Mouse (Mus musculus): ENCODE measurements at regions not wholly inside any gene's neighbourhood (a gene's known extent, or its start where the extent isn't known, plus 50 kb on each side); places are given as distances from the start of the nearest gene placed in this dataset.
"Not testable (repeated sequence)": the region's sequence is repeated elsewhere in the genome, so short reads cannot be mapped to it uniquely, and the experiment has no call there.

DNA sequence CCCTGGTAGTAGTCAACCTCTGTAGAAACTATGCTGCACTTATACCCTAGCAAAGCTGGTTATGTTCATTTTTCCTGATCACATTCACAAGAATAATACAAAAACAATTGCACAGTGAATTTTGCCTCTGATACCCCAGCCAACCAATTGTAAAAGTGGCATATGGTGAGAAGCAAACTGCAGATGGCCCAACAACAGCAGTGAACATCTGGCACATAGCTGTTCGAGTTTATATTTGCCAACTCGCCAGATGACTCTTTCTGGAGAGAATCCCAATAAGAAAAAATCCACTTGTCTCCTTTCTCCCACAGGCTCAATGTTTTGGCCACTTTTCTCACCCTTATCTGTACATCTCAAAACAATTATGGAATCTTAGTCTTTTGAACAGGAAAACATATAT, 196.5 kb upstream of the Grik2 start:
- no peaks in the 10 kb centered on the region for H3K9me3 ChIP-seq (ENCODE audit: control insufficient read depth, low read length)
- H3K9ac ChIP-seq (replicated peaks; ENCODE audit: low read depth, low read length) = no peak overlapping the region
- no peak overlapping the region for H3K27ac ChIP-seq (ENCODE audit: low read depth, low read length)
- 55% methylated on average over 2 of the region's 2 CpGs for WGBS
- H3K4me3 ChIP-seq (ENCODE audit: low read depth, low read length) = no peak overlapping the region
- H3K4me2 ChIP-seq (ENCODE audit: low read depth, low read length) = no peak overlapping the region
- no peaks in the 10 kb centered on the region for H3K27me3 ChIP-seq (ENCODE audit: control insufficient read depth, insufficient read depth, low read length)
- no peaks in the 10 kb centered on the region for H3K4me1 ChIP-seq (ENCODE audit: control insufficient read depth, insufficient read depth, low read length)
- H3K36me3 ChIP-seq (ENCODE audit: control insufficient read depth, insufficient read depth, low read length) = no peaks in the 10 kb centered on the region
- peak; percentile 54; the same call in 1 of the 2 replicates for ATAC-seq (ENCODE audit: low read depth)

DNA sequence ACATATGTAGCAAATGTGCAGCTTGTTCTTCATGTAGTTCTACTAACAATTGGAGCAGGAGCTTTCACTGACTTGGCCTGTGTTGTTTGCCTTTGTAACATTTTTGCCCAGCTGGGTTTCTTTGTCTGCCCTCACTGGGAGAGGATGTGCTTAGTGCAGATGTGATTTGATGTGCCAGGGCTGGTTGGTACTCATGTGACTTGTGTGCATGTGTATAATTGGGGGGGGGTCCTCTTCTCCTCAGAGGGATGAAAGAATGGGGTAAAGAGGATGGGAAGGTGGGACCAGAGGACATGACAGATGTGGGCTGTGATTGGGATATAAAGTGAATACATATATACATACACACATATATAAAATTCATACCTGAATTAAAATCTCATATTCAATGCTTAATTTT, 163.9 kb upstream of the Grik2 start:
- ATAC-seq (ENCODE audit: low read depth) = 0 out of 2 replicates have a peak, but pooled peaks have one; percentile 69
- Histone ChIP-seq H3K4me1 (ENCODE audit: control insufficient read depth, insufficient read depth, low read length) (no peaks in the 10 kb centered on the region), H3K4me2 (ENCODE audit: low read depth, low read length) (no peak overlapping the region), H3K27me3 (ENCODE audit: control insufficient read depth, insufficient read depth, low read length) (no peaks in the 10 kb centered on the region), H3K4me3 (ENCODE audit: low read depth, low read length) (no peak overlapping the region), H3K36me3 (ENCODE audit: control insufficient read depth, insufficient read depth, low read length) (no peaks in the 10 kb centered on the region), H3K9ac (replicated peaks; ENCODE audit: low read depth, low read length) (no peak overlapping the region), H3K27ac (ENCODE audit: low read depth, low read length) (peak overlapping the region; percentile 34; the same call in 1 of the 2 replicates), H3K9me3 (ENCODE audit: control insufficient read depth, low read length) (no peaks in the 10 kb centered on the region)

DNA sequence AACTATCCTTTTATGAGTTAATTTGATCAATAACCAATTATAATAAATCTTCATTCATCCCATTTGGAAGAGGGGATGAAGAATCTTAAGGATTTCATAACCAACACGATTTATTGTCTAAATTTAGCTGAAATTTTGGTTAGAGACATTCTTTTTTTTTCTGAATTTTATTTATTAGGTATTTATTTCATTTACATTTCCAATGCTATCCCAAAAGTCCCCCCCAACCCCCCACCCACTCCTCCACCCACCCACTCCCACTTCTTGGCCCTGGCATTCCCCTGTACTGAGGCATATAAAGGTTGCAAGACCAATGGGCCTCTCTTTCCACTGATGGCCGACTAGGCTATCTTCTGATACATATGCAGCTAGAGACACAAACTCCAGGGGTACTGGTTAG, 148.7 kb upstream of the Grik2 start:
- ATAC-seq (ENCODE audit: low read depth) = not testable (repeated sequence)

DNA sequence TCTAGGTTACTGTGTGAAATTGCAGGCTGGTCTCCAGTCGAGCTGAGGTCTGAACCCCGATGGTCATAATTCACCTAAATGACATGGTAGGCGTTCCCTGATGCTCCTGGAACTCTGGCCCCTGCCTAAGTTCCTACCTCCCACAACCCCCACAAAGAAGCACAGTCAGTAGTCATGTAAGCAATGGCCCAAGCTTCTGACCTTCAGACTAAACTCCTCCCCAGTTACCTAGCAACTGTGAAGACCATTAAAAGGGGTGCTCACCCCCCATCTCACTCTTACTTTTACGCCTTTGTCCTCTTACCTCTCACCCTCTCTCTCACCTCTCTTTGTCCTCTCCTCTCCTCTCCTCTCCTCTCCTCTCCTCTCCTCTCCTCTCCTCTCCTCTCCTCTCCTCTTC, 120.6 kb upstream of the Grik2 start:
- 71% methylated on average over 4 of the region's 4 CpGs for WGBS
- H3K27ac ChIP-seq (ENCODE audit: low read depth, low read length); H3K4me3 ChIP-seq (ENCODE audit: low read depth, low read length); H3K36me3 ChIP-seq (ENCODE audit: control insufficient read depth, insufficient read depth, low read length); ATAC-seq (ENCODE audit: low read depth); H3K27me3 ChIP-seq (ENCODE audit: control insufficient read depth, insufficient read depth, low read length); H3K9me3 ChIP-seq (ENCODE audit: control insufficient read depth, low read length); H3K4me2 ChIP-seq (ENCODE audit: low read depth, low read length); H3K9ac ChIP-seq (replicated peaks; ENCODE audit: low read depth, low read length); H3K4me1 ChIP-seq (ENCODE audit: control insufficient read depth, insufficient read depth, low read length): not testable (repeated sequence)

More for the DNA sequence above, 148.7 kb upstream of the Grik2 start:
- H3K9me3 ChIP-seq (ENCODE audit: control insufficient read depth, low read length); H3K27ac ChIP-seq (ENCODE audit: low read depth, low read length); H3K4me3 ChIP-seq (ENCODE audit: low read depth, low read length); H3K4me1 ChIP-seq (ENCODE audit: control insufficient read depth, insufficient read depth, low read length); H3K4me2 ChIP-seq (ENCODE audit: low read depth, low read length); H3K9ac ChIP-seq (replicated peaks; ENCODE audit: low read depth, low read length); H3K36me3 ChIP-seq (ENCODE audit: control insufficient read depth, insufficient read depth, low read length); H3K27me3 ChIP-seq (ENCODE audit: control insufficient read depth, insufficient read depth, low read length): not testable (repeated sequence)
- WGBS = 87% methylated on average over 2 of the region's 2 CpGs

DNA sequence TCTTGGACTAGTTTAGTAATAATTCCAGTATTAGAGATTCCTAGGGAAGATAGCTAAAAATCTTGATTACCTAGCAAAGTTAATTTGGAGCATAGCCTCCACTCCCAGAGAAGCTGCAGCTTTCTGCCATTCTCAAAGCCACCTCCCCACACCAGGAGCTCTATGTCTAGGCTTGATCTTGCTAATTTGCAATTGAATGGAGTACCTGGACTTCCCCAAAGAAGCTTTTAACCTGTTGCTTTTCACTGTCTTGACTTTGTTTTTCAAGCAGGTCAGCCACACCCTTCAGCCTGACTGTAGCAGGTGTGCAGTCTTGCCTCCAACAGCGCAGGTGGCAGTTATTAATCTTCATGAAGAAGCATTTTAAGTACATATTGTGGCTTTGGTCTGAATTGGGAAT, 119.6 kb upstream of the Grik2 start:
- H3K4me1 ChIP-seq (ENCODE audit: control insufficient read depth, insufficient read depth, low read length); ATAC-seq (ENCODE audit: low read depth); H3K4me3 ChIP-seq (ENCODE audit: low read depth, low read length); H3K9ac ChIP-seq (replicated peaks; ENCODE audit: low read depth, low read length); H3K4me2 ChIP-seq (ENCODE audit: low read depth, low read length); H3K9me3 ChIP-seq (ENCODE audit: control insufficient read depth, low read length); H3K27me3 ChIP-seq (ENCODE audit: control insufficient read depth, insufficient read depth, low read length); H3K36me3 ChIP-seq (ENCODE audit: control insufficient read depth, insufficient read depth, low read length); H3K27ac ChIP-seq (ENCODE audit: low read depth, low read length): not testable (repeated sequence)
- 85% methylated on average over 1 of the region's 1 CpGs for WGBS

DNA sequence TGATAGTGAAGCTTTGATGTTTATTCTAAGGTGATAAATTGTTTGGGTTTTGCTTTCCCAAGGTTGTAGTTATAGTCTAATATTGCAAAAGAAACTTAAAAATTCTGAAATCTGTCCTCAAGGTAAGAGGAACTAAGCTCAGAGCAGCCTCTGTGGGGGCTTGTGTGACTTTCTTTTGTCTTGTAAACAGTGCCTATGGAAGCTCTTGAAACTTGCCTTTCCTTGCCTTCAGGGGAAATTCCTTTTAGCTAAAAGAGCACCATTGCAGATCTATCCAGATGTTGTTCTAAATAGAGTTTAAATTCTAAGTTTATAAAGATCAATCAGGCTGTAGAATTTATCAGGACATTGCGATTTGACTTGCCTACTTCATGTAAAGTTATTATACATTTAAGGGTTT, 116.1 kb upstream of the Grik2 start:
- not testable (repeated sequence) for H3K4me3 ChIP-seq (ENCODE audit: low read depth, low read length); ATAC-seq (ENCODE audit: low read depth); H3K9ac ChIP-seq (replicated peaks; ENCODE audit: low read depth, low read length); H3K4me1 ChIP-seq (ENCODE audit: control insufficient read depth, insufficient read depth, low read length); H3K36me3 ChIP-seq (ENCODE audit: control insufficient read depth, insufficient read depth, low read length); H3K9me3 ChIP-seq (ENCODE audit: control insufficient read depth, low read length); H3K27ac ChIP-seq (ENCODE audit: low read depth, low read length); H3K4me2 ChIP-seq (ENCODE audit: low read depth, low read length); H3K27me3 ChIP-seq (ENCODE audit: control insufficient read depth, insufficient read depth, low read length)
- 93% methylated on average over 1 of the region's 1 CpGs for WGBS

DNA sequence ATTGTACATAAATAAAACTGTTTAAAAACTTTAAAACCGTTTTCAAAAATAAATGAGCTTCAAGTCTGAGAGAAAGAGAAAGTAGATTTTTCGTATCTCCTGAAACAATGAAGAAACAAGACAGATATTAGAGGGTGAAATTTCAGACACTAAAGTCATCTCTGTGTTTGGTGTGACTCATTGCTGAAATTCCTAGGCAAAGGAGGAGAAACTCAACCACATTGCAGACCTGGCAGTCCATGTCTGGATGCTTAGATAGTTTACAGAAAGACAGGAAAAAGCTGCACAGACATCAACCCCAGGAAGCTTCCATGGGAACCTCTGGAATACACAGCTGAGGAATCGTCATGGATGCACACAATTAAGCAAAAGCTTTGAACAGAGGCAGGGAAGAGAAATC, 106.9 kb upstream of the Grik2 start:
- no peak overlapping the region for H3K4me3 ChIP-seq (ENCODE audit: low read depth, low read length)
- no peaks in the 10 kb centered on the region for H3K4me1 ChIP-seq (ENCODE audit: control insufficient read depth, insufficient read depth, low read length)
- H3K27ac ChIP-seq (ENCODE audit: low read depth, low read length) = no peak overlapping the region
- H3K27me3 ChIP-seq (ENCODE audit: control insufficient read depth, insufficient read depth, low read length) = no peaks in the 10 kb centered on the region
- H3K4me2 ChIP-seq (ENCODE audit: low read depth, low read length) = no peak overlapping the region
- ATAC-seq (ENCODE audit: low read depth) = no peak
- no peaks in the 10 kb centered on the region for H3K36me3 ChIP-seq (ENCODE audit: control insufficient read depth, insufficient read depth, low read length)
- WGBS = 77% methylated on average over 3 of the region's 3 CpGs
- no peak overlapping the region for H3K9ac ChIP-seq (replicated peaks; ENCODE audit: low read depth, low read length)
- no peaks in the 10 kb centered on the region for H3K9me3 ChIP-seq (ENCODE audit: control insufficient read depth, low read length)

DNA sequence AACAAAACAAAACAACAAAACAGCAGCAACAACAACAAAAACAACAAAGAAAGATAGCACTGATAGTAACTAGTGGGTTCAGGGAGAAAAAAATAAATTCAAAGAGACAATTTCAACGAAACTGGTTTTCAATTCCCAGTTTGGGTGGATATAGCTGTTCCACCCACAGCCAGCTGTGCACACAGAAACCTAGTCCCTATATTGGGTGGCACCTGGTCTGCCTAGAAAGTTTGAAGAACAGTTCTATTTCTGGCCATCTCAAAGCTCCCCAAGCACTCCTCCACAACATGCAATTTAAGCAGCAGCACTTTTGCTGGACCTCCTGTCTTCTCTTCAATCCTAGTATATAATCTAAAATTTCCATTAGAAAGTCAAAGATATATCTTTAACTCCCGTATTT, 95.5 kb upstream of the Grik2 start:
- Histone ChIP-seq H3K4me3 (ENCODE audit: low read depth, low read length) (no peak overlapping the region), H3K9ac (replicated peaks; ENCODE audit: low read depth, low read length) (no peak overlapping the region), H3K4me2 (ENCODE audit: low read depth, low read length) (no peak overlapping the region), H3K4me1 (ENCODE audit: control insufficient read depth, insufficient read depth, low read length) (no peaks in the 10 kb centered on the region), H3K27me3 (ENCODE audit: control insufficient read depth, insufficient read depth, low read length) (no peaks in the 10 kb centered on the region), H3K9me3 (ENCODE audit: control insufficient read depth, low read length) (no peaks in the 10 kb centered on the region), H3K36me3 (ENCODE audit: control insufficient read depth, insufficient read depth, low read length) (no peaks in the 10 kb centered on the region), H3K27ac (ENCODE audit: low read depth, low read length) (no peak overlapping the region)
- WGBS = 84% methylated on average over 2 of the region's 2 CpGs
- no peak for ATAC-seq (ENCODE audit: low read depth)

DNA sequence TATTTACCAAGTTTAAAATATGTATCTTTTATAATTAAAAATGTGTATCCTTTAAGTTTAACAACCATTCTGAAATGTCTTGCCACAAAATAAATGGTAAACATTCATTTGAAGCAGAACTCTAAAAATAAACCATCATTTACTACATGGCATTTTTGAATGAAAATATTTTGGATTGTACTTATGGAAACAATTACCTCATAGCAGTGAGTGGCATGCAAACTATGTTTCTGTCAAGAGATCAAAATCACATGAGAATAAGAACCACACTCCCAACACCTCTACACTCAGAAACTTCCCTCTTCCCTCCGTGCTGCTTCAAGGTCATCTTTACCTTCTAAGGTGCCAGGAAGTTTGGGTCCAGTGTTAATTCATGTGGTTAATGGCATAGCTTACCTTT, 94.9 kb upstream of the Grik2 start:
- H3K4me3 ChIP-seq (ENCODE audit: low read depth, low read length) = no peak overlapping the region
- H3K36me3 ChIP-seq (ENCODE audit: control insufficient read depth, insufficient read depth, low read length) = no peaks in the 10 kb centered on the region
- H3K27ac ChIP-seq (ENCODE audit: low read depth, low read length) = no peak overlapping the region
- no peak for ATAC-seq (ENCODE audit: low read depth)
- H3K27me3 ChIP-seq (ENCODE audit: control insufficient read depth, insufficient read depth, low read length) = no peaks in the 10 kb centered on the region
- H3K9ac ChIP-seq (replicated peaks; ENCODE audit: low read depth, low read length) = no peak overlapping the region
- no peaks in the 10 kb centered on the region for H3K9me3 ChIP-seq (ENCODE audit: control insufficient read depth, low read length)
- no peaks in the 10 kb centered on the region for H3K4me1 ChIP-seq (ENCODE audit: control insufficient read depth, insufficient read depth, low read length)
- no peak overlapping the region for H3K4me2 ChIP-seq (ENCODE audit: low read depth, low read length)
- 90% methylated on average over 1 of the region's 1 CpGs for WGBS

DNA sequence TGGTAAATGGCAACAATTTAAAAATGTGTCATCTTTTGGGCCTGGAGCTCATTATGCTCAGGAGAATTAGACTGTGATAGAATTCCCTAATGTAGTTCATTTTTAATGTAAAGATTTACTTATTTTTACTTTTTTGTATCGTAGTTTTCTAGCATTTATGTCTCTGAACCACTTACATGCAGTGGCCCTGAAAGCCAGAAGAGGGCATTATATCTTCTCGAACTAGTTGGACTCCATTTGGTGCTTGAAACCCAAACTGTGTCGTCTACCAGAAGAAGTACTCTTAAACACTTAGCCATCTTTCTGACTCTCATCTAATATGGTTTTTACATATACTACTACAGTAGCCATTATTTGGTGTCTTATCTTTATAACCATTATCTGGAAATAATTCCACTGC, 75.2 kb upstream of the Grik2 start:
- Histone ChIP-seq H3K9me3 (ENCODE audit: control insufficient read depth, low read length) (no peaks in the 10 kb centered on the region), H3K9ac (replicated peaks; ENCODE audit: low read depth, low read length) (no peak overlapping the region), H3K27me3 (ENCODE audit: control insufficient read depth, insufficient read depth, low read length) (no peaks in the 10 kb centered on the region), H3K4me1 (ENCODE audit: control insufficient read depth, insufficient read depth, low read length) (no peaks in the 10 kb centered on the region), H3K4me3 (ENCODE audit: low read depth, low read length) (no peak overlapping the region), H3K36me3 (ENCODE audit: control insufficient read depth, insufficient read depth, low read length) (no peaks in the 10 kb centered on the region), H3K4me2 (ENCODE audit: low read depth, low read length) (no peak overlapping the region), H3K27ac (ENCODE audit: low read depth, low read length) (no peak overlapping the region)
- ATAC-seq (ENCODE audit: low read depth) = no peak
- WGBS = 76% methylated on average over 3 of the region's 3 CpGs

All from neural tube, embryonic 14.5 days (tissue).